Mouse (Mus musculus): ENCODE data around the gene Gvin1.
"Not testable (repeated sequence)": the region's sequence is repeated elsewhere in the genome, so short reads cannot be mapped to it uniquely, and the experiment has no call there.

The Gvin1 gene

DNA sequence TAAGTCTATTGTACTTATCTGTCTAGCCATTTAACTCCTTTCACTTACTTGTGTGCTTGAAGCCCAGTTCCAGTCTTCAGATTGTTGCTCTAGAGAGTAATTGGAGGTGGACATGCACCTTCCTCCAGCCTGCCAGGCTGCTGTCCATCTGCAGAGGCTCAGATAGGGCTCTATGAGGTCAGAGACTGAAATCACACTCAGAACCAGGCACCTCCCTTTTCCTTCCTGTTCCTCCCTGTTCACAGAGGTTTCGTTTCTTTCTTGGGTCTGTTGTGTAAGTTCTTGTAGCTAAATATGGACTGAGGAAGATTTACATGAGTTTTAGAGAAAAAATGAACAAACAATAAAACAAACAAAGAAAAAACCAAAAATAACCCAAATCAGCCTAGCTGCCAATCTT, at the start of gene Gvin1:
Gene Gvin1, minus strand, starts transcription at position 150 of the 400 bp plus-strand sequence.
- DNase-seq: not testable (repeated sequence)

DNA sequence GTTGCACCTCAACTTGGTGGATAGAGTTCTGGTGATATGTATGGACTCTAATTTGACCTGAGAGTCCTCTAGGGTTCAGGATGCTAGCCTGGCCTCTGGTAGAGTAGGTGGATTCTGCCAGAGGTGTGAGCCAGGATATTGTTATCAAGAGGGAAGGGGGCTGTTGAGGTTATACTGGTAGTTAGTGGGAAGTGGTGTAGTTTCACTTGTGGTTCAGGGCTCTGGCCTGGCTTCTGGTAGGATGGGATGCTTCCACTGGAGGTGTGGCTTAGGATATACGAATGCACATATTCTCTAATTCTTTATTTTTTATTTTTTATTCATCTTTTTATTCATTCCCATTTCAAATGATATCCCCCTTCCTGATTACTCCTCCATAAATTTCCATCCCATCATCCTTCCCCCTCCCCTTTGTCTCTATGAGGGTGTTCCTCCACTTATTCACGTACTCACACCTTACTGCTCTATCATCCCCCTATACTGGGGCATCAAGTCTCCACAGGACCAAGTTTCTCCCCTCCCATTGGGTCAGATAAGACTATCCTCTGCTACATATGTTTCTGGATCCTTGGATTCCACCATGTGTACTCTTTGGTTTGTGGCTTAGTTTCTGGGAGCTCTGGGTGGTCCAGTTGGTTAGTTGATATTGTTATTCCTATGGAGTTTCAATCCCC, 36.9 kb upstream of the Gvin1 start:
- DNase-seq: no peak

DNA sequence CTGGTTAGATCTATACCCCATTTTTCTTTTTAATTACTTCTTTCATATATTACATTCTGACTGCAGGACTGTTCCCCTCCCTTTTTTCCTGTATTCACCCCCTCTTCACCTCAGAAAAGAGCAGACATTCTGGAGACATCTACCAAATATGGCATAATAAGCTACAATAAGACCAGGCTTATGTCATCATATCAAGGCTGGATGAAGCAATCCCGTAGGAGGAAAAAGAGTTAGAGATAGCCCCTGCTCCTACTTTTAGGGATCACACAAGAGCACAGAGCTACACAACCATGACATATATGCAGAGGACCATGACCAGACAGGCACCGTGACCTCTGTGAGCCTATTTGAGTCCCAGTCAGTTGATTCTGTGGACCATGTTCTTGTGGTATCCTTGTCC, 33.8 kb upstream of the Gvin1 start:
- no peak for DNase-seq

DNA sequence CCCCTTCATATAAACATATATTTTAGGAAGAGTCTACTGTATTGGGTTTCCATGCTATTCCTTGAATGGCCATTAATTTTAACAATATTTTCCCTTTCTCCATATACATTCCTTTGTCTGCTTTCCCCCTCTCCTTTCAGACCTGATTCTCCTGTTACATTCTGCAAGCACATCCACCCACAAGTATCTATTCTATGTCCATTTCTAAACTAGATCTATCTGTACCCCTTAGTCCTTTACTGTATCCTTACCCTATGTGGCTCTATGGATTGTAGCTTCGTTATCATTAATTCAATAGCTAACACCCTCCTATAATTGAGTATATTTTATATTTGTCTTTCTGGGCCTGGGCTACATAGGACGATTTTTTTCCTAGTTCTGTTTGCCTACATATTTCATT, 33.1 kb upstream of the Gvin1 start:
- no peak for DNase-seq

DNA sequence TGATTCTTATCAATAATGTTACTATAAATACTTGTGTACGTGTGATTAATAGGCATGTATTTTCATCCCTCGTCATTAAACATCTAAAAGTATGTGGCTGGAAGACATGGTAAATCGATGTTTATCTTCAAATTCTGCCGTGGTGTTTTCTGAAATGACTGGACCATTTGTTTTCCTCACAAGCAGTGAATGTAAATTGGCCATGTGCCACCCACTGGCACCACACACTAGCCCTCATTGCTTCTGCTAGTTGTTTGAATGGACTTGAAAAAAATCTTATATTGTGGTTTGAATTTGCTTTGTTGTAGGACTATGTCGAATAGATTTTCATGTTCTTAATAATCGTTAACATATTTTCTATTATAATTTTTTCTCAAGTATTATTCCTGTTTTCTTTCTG, 30.5 kb upstream of the Gvin1 start:
- DNase-seq: no peak

DNA sequence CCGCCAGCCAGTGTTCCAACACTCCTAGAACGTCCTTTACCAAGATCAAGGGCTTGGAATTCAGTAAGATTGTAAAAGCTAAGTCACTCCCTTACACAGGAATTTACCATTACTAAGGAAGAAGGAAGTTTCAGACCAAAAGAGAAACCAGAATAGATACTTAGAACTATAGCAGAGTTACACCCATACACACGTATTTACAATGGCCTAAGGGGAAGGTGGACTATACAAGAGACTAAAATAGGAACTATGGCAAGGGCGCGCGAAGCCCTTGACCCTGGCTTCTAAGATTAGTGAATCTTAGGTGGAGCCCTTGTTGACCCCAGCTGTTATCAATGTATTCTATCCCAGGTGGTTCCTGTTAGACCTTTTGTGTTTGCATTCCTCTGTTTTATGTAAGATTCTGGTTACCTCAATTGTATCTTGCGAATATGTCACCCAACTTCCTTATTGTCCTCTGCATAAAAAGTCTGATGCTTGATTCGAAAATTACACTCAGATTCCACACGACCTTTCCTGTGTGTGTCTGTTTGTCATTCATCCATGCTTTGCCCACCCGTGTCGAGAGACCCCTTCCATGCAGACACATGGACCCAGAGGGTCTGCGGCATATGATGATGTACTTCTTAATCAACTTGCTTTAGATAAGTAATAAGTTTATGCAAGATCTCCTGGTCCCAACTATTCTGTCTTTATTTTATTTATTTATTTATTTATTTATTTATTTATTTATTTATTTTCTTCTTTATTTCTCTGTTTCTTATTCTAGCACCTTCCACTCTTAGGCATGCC, 25.6 kb upstream of the Gvin1 start:
- not testable (repeated sequence) for DNase-seq

DNA sequence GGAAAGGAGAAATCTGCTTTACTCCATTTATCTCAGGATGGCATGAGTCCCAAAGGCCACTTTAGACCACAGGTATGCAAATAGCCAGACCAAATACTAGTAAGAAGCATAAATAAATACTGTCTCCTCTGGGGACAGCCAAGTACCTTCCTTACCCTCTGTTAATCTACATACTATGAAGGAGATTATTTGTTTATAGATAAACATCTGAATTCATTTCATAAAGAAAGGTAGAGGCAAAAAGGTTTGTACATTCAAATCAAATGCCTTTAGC, 22.0 kb upstream of the Gvin1 start:
- no peak for DNase-seq

DNA sequence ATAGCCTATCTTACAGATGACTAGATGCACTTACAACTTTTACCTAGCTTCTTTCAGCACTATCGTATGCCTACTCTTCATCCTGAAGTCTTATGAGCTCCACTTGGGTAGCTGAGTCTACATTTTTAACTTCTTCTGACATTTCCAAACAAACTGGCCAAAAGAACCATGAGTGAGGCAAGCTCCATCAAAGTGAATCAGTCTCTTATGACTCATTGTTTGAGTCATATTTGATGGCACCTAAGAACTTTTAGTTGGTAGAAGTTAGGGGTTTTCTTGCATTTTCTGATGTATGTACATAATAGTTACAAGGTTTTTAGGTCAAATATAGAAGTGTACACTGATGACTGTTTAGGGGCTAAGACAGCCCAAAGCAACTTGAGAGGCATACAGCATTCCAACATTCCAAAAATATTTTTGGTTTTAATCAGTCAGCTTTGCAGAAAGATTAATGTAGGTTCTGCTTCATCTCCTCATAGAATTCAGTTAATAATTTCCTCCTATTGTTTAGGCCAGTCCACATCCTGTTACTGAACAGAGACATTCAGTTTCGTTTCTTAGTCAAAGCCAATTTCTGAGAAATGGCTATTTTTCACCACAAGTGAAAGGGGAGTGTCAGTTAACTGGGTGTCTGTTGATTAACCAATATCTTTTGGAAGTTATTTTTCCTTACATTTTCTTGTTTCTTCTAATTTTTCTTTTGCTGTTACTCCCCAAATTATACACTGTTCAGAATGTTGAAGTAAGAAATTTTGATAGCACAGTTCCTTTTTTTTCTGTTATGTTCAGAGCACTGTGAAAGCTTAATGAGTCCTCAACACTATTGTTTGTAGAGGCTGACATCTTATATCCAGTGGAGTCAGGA, 21.4 kb upstream of the Gvin1 start:
- DNase-seq: no peak

DNA sequence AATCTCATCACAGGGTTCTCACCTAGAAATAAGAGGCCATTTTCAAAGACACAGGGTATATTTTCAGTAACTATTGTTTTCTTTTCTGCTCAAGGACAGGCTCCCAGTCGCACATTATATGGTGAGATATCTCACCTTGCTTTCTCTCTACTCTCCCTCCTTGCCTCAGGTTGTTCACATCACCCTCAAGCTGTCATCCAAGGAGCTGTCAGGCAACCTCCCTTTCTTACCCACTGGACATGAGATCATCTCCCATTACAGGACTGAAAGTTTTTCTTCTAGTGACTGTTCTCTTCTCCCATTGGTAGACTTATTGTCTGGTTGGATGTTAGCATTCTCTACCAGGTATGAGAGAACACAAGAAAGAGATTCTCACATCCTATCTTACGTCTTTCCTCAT, 20.5 kb upstream of the Gvin1 start:
- no peak for DNase-seq

DNA sequence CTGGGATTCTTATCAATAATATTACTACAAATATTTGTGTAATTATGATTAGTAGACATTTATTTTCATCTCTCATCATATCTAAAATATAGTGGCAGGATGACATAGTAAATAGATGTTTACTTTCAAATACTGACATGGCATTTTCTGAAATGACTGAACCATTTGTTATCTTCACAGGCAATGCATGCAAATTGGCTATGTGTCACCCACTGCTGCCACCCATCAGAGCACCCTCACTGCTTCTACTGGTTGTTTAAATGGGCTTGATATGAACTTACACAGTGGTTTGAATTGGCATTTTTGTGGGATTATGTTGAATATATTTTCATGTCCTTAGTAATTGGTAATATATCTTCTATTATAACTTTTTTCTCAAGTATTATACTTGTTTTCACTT, 784 bp upstream of the Gvin1 start:
- DNase-seq: not testable (repeated sequence)

DNA sequence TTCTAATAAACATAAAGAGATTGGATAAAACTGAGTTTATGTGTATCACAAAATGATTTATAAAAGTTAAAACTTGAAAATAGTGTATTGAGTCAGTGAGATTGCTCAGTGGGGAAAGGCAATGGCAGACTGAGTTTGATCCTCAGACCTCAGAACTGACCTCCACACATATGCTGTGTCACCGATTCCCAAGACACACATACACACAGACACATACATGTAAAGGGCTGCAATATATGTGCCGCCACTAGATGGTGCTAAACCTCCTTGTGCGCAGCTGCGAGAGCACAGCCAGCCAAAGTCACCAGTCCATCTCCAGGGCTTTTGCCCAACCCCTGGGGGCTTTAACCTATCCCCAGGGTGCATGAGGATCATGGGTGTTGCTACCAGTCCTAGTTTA, 1.4 kb downstream of the Gvin1 start:
- DNase-seq: not testable (repeated sequence)

DNA sequence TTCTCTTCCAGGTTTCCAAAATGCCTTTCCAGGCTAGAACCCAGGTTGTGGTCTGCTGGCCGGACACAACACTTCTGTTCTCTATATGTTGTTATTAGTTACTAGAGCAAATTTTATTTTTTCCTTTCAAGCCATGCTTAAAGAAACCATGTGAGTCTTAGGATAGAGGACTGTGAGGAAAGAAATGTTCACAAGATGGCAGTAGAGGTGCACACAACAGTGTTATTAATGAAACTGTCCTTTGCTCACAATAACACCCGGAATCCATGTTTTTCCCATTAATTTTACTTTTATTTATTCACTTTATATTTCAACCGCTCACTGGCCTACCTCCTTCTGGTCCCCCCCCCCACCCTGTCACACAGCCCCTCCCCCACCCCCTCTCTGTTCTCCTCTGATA, 8.5 kb downstream of the Gvin1 start:
- DNase-seq: not testable (repeated sequence)

DNA sequence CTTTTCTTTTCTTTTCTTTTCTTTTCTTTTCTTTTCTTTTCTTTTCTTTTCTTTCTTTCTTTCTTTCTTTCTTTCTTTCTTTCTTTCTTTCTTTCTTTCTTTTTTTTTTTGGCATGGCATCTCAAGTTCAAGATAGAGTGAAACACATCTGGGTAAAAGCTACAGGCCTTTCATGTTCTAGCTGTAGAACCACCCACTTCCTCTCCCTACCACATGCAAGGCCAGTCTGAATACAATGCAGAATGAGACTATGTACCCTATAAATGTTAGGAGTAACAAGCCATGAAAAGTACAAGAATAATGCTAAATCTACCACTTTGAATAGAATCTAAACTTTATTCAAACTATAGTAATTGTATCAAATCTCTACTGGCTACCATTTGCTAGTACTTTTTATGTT, 38.1 kb downstream of the Gvin1 start:
- not testable (repeated sequence) for DNase-seq

DNA sequence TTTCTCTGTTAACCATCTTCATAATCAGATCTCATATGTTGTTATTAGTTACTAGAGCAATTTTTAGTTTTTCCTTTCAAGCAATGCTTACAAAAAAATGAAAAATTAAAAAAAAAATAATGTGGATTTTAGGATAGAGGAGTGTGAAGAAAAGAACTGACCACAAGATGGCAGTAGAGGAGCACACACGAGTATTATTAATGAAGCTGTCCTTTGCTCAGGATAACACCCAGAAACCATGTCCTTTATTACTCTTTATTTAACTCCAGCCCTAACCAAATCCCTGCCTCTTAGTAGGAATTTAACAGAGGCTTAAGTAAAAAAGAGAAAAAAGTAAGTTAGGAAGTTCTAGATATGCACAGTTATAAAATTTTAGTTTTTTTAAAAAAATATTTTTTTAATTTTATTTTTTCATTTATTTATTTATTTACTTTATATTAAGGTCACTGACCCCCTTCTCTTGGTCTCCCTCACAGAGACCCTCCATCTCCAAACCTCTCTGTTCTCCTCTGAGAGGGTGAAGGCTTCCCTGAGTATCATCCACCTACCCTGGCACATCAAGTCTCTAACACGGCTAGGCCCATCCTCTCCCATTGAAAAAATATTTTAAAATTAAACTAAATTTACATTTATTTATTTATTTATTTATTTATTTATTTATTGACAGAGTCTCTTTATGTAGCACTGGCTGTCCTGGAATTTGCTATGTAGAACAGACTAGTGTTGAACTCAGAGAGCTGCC, 69.9 kb downstream of the Gvin1 start:
- not testable (repeated sequence) for DNase-seq

DNA sequence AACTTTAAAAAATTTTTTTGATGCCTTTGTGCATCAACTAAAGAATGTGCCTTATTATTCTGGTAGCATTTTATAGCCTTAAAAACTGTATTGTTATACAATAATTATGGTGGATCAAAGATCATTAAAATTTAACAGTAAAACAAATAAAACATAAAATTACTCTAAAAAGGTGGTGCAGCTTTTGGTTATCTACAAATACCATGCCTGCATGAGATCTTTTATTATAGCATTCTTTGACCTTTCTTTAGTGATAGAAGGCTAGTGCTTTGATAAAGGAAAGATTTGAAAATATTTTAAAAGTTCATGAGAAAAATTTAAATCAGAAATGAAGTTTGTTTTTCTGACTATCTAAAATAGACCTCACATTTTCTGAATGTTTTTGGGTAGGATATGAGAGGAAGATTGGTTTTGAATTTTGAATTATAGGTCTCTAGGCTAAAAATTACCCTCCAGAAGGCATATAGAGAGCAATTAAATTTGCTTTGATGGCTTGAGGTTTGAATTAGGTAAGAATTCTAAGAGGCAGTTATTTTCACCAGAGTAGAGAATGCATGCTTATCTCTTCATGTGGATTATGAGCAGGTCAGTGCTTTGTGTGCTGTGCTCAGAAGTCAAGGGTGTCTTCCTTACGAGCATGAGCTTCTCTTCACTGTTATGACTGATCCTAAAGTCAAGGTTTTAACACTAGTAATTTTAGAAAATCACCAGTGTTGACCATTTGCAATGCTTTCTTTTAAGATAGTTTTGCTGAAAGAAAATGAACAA, 73.8 kb downstream of the Gvin1 start:
- not testable (repeated sequence) for DNase-seq

DNA sequence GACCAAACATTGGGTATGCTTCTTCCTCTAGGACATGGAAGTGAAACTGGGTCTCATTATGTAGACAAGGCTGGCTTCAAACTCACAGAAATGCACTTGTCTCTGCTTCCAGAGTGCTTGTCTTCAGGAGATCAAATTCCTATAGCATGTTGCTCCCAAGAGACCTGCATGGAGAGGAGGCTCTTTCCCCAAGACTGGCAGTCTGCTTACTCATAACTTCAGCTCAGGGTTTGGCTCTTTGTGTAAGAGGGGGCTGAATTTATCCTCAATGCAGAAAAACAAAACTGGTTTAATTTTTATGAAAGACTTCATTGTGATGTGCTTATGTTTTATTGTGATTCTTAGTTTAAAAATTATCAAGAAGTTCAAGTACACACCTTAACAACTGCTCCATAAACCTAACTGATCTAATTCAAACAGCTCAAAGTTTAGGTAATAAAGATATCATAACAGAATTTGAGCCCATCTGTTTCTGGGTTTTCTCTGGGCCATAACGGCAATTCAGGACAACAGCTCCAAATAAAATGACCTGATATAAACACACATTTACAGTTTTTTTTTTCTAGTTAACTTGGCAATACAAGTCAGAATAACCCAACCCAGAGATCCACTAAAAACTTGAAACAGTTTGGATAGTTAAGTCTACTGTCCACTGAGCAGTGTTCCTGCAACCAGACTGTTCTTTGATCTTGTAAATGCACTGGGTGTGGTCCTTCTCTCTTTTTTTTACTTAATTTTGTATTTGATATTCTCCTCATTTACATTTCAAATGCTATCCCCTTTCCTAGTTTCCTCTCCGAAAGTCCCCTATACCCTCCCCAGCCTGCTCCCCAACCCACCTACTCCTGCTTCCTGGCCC, 97.8 kb downstream of the Gvin1 start:
- DNase-seq: not testable (repeated sequence)

Measured in retina, postnatal 1 day (tissue).